Mouse (Mus musculus) lung, embryonic 15.5 days (tissue): Measurements from ENCODE around the gene Cdk14. TPM values are rescaled to one million over a fixed set of nuclear protein-coding genes. Genes with fewer than 3 reads are reported as not detected.
A peak's percentile ranks its signal among the peaks of the same experiment; 100 is the strongest.

Experiments
- ATAC-seq: fragments of 200-750 bp; cut with Nextera tagmentation; 2 replicates; pipeline ENCODE4 v1.8.0; 2017; ENCODE audit warnings: moderate number of reproducible peaks, borderline replicate concordance; ENCODE audit not compliant: low FRiP score, low TSS enrichment; ENCODE audit errors: extremely low read depth
- H3K27ac ChIP-seq: fragments of 300-500 bp; sonication (generic); 2 replicates; pipeline ENCODE4 v1.5.1; 2015; ENCODE audit warnings: moderate library complexity, mild to moderate bottlenecking, inconsistent platforms
- H3K27me3 ChIP-seq: fragments of 300-500 bp; sonication (generic); 2 replicates; pipeline ENCODE4 v1.6.1; 2015; ENCODE audit warnings: inconsistent platforms
- H3K36me3 ChIP-seq: fragments of 300-500 bp; sonication (generic); 2 replicates; pipeline ENCODE4 v1.6.1; 2015; ENCODE audit warnings: inconsistent platforms
- H3K4me1 ChIP-seq: fragments of 300-500 bp; sonication (generic); 2 replicates; pipeline ENCODE4 v1.6.1; 2015; ENCODE audit warnings: inconsistent platforms
- H3K4me2 ChIP-seq: fragments of 300-500 bp; sonication (generic); 2 replicates; pipeline ENCODE4 v1.6.1; 2015; ENCODE audit warnings: inconsistent platforms, mild to moderate bottlenecking, moderate library complexity
- H3K4me3 ChIP-seq: fragments of 300-500 bp; sonication (generic); 2 replicates; pipeline ENCODE4 v1.5.1; 2015; ENCODE audit warnings: mild to moderate bottlenecking, inconsistent platforms
- H3K9ac ChIP-seq: fragments of 300-500 bp; sonication (generic); 2 replicates; pipeline ENCODE4 v1.6.1; 2015; ENCODE audit warnings: inconsistent platforms
- H3K9me3 ChIP-seq: fragments of 300-500 bp; sonication (generic); 2 replicates; pipeline ENCODE4 v1.6.1; 2016; ENCODE audit warnings: inconsistent platforms
- WGBS: fragments of 180-500 bp; shearing (Covaris S2); methylation state at CpG from one replicate; pipeline ENCODE4 v1.1.7; 2015; 5-methylcytosine and 5-hydroxymethylcytosine counted together
- polyA plus RNA-seq: library from polyadenylated mRNA; unstranded; fragments of >200 nt; fragmentation: Nextera tagmentation; extraction: Ambion mirVana; gene quantifications from 2 replicates; pipeline ENCODE4 v1.2.1, GENCODE M21; 2015

Gene Cdk14
- polyA plus RNA-seq, 1 experiment from 2014 or later, result 33.1 TPM

DNA sequence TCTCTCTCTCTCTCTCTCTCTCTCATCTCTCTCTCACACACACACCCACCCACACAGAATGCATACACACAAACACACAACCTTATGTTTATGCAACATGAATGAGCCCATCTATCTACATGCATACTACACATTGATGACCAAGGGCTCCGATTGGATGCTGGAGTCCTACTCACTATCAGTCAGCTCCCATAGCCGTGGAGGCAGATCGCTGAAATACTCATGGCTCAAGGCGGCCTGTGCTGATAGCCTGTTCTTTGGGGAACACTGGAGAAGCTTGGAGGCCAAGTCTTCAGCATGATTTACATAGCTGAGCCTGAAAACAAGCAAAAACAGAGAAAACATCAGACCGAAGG is 526.3 kb downstream of the Cdk14 start:
- WGBS, result 65% methylated on average over 5 of the region's 5 CpGs
- Histone ChIP-seq H3K4me3 (no peak overlapping the region), H3K4me1 (0 out of 2 replicates have a peak, but pooled peaks cover 11% of the 10 kb centered on the region), H3K36me3 (no peaks in the 10 kb centered on the region), H3K9me3 (no peaks in the 10 kb centered on the region), H3K27ac (peak overlapping the region; percentile 76), H3K4me2 (no peak overlapping the region), H3K27me3 (no peaks in the 10 kb centered on the region), H3K9ac (no peak overlapping the region)
- ATAC-seq, result peak; percentile 58; the same call in 1 of the 2 replicates

DNA sequence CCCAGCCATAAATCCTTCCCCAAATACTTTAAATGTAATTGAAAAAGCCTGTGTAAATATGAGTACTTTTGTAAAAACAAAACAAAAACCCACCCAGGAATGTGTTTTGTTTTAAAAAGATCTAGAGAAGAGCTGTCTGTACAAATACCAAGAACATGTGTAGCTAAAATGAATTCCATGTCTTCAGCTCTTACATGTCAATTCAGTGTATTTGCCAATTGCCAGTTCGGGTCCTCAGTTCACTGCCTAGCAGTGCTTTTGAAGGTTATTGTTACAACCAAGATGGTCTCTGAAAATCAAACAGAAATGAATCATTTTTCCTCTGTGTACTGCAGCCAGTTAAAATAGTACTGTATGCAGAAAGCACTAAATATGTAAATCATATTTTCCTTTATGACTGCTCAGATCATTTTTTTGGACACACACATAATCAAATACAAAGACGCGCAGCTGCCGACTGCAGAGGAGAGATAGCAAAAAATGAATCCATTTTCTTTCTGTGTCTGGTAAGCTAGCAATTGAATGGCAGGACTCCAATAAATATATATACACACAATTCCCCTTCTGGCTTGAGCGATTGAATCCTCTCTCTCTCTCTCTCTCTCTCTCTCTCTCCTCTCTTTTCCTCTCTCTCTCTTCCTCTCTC is 526.8 kb downstream of the Cdk14 start:
- Histone ChIP-seq H3K4me1 (0 out of 2 replicates have a peak, but pooled peaks cover 11% of the 10 kb centered on the region), H3K9ac (no peak overlapping the region), H3K27ac (0 out of 2 replicates have a peak overlapping the region, but pooled peaks have one; percentile 76), H3K9me3 (no peaks in the 10 kb centered on the region), H3K27me3 (no peaks in the 10 kb centered on the region), H3K4me2 (no peak overlapping the region), H3K36me3 (no peaks in the 10 kb centered on the region), H3K4me3 (no peak overlapping the region)
- ATAC-seq, result peak; percentile 37; the same call in 1 of the 2 replicates
- 40% methylated on average over 5 of the region's 5 CpGs for WGBS

DNA sequence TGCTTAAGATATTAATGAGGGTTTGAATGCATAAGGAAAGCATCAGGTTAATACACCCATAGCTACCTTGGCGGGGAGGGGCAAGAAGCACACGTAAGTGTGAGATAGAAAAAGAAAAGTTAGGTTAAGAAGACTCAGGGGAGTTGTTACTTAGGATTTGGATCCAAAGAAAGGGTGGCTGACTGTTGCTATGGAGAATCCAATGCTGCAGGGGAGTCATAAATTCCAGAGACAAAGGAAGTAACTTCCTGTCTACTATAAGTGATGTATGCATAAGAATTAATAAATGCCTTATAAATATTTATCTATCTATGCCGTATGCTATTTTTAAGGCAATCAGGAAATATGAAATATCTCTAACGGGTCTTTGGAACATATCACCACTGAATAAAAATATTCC is 527.4 kb downstream of the Cdk14 start:
- ATAC-seq, result no peak
- Histone ChIP-seq H3K27me3 (no peaks in the 10 kb centered on the region), H3K4me1 (0 out of 2 replicates have a peak, but pooled peaks cover 11% of the 10 kb centered on the region), H3K4me3 (no peak overlapping the region), H3K9me3 (no peaks in the 10 kb centered on the region), H3K9ac (no peak overlapping the region), H3K36me3 (no peaks in the 10 kb centered on the region), H3K27ac (no peak overlapping the region), H3K4me2 (no peak overlapping the region)
- WGBS, result 51% methylated on average over 4 of the region's 4 CpGs

DNA sequence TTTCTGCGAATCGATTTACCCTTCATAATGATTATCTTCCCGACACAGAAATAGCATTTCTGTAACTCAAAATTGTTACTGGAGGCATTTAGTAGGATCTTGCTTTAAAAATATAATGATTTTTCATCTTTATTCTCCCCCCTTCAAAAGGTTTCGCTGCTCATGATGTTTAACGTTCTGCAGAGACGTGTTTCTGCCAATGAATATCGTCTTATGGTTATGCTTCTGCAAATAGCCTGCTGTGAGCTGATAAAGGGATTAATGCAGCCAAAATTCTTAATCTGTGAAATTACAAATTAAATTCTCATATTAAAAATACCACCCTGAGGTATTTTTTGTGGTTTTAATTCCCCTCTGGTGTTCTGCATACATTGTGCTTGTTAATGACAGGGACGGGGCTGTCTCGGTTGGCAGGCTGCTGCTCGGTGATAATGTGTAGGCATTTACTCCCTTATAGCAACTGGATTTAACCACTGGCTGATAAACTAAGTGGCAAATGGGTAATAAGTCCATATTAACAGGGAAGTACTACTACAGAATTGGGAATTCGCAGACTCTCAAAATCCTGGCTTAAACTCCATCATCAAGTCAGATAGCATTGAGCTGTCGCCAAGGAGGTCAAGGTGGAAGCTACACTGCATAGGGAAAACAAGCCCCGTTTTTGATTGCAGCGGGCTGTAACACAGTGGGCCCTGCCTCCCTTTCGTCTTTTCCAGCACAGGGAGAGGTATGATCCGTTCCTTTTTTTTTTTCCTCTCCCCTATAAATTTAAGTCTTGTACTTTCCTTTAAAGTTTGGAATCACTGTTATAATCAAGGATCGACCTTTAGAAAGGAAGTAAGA is 528.0 kb downstream of the Cdk14 start:
- Histone ChIP-seq H3K27ac (no peak overlapping the region), H3K36me3 (no peaks in the 10 kb centered on the region), H3K9me3 (no peaks in the 10 kb centered on the region), H3K27me3 (no peaks in the 10 kb centered on the region), H3K4me3 (no peak overlapping the region), H3K4me1 (0 out of 2 replicates have a peak, but pooled peaks cover 11% of the 10 kb centered on the region), H3K9ac (no peak overlapping the region), H3K4me2 (no peak overlapping the region)
- no peak for ATAC-seq
- 81% methylated on average over 17 of the region's 17 CpGs for WGBS

DNA sequence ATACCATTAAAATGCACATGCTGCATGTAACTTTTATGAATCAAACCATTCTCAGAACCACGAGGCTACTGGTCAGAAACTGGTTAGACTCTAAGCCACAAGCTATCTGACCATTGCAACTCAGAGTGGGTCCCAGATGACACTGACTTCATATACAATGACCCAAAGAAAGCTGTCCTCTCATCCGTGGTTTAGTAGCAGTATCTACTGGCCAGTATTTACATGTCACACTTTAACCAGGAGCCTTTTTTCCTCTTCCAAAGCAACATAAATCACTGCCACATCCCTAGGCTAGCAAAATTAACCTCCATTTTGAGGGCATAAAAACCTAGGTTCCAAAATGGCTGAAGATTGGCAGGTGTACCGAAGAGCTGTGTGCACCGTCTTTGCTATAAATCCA is 533.0 kb downstream of the Cdk14 start:
- no peak for ATAC-seq
- Histone ChIP-seq H3K36me3 (no peaks in the 10 kb centered on the region), H3K4me3 (no peak overlapping the region), H3K27me3 (no peaks in the 10 kb centered on the region), H3K9me3 (no peaks in the 10 kb centered on the region), H3K4me2 (no peak overlapping the region), H3K4me1 (no peaks in the 10 kb centered on the region), H3K27ac (no peak overlapping the region), H3K9ac (no peak overlapping the region)
- WGBS, result 82% methylated on average over 4 of the region's 4 CpGs

DNA sequence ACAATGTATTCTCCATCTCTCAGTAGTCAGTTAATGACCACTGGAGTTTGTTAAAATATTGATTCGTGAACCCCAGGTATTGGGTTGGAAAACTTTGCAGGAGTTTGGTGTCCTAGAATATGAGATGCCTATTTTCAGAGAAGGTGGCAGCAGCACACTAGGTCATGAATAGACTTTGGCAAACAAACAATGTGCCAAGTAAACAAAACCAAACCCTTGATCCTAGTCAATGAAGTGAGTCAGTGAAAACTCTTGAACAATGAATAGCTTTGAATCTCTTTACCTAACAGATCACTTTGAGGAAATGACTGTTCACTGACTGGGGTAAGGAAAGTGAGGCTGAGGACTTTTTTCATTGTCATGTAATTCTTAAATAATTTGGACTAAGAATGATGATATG is 537.3 kb downstream of the Cdk14 start:
- no peaks in the 10 kb centered on the region for H3K9me3 ChIP-seq
- H3K27ac ChIP-seq, result no peak overlapping the region
- H3K27me3 ChIP-seq, result no peaks in the 10 kb centered on the region
- no peak for ATAC-seq
- no peak overlapping the region for H3K4me3 ChIP-seq
- no peak overlapping the region for H3K4me2 ChIP-seq
- WGBS, result 95% methylated on average over 1 of the region's 1 CpGs
- H3K36me3 ChIP-seq, result no peaks in the 10 kb centered on the region
- H3K4me1 ChIP-seq, result peaks cover 10% of the 10 kb centered on the region; the same call in 1 of the 2 replicates
- no peak overlapping the region for H3K9ac ChIP-seq

DNA sequence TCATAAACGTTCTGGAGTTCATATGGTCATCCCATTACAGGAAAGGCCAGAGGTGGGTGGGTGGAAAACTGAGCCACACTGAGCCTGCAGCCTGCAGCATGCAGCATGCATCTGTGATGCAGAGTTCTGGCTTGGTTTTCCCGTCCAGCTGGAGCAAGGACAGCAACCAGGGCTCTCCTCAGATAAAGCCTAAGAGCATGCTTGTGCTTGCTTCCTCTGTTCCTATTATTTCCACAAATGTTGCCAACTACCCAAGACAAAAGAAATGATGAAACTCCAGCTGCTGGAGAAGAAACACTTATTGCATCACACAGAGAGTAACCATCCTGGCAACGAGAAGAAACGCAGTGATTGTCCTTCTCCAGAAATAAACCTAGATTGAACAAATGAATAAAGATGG is 539.8 kb downstream of the Cdk14 start:
- H3K9me3 ChIP-seq, result no peaks in the 10 kb centered on the region
- peak overlapping the region; percentile 75 for H3K27ac ChIP-seq
- WGBS, result 45% methylated on average over 4 of the region's 4 CpGs
- no peaks in the 10 kb centered on the region for H3K36me3 ChIP-seq
- H3K27me3 ChIP-seq, result no peaks in the 10 kb centered on the region
- no peak overlapping the region for H3K9ac ChIP-seq
- no peak overlapping the region for H3K4me2 ChIP-seq
- peak; percentile 82; the same call in 1 of the 2 replicates for ATAC-seq
- peaks cover 10% of the 10 kb centered on the region; the same call in 1 of the 2 replicates for H3K4me1 ChIP-seq
- no peak overlapping the region for H3K4me3 ChIP-seq

DNA sequence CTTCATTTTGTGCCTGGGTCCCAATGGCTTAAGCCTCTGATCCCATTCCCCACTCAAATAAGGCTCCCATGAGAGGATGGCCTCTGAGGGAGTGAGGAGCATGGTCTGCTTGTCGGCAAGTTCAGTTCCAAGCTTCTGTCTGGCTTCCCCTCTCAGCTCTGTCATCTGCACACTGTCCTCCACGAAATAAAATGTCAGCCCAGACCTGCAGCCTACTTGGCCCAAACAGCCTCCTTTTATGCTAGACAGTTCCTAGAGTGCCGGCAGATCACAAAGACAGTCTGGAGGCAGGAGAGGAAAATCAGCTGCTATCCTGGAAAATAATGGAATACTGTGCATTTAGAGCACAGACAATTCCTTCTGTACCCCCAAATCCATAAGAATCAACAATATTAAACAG is 541.2 kb downstream of the Cdk14 start:
- H3K36me3 ChIP-seq, result no peaks in the 10 kb centered on the region
- H3K27ac ChIP-seq, result peak overlapping the region; percentile 34; the same call in 1 of the 2 replicates
- H3K4me3 ChIP-seq, result no peak overlapping the region
- WGBS, result 33% methylated on average over 3 of the region's 3 CpGs
- no peaks in the 10 kb centered on the region for H3K27me3 ChIP-seq
- no peaks in the 10 kb centered on the region for H3K9me3 ChIP-seq
- peaks cover 10% of the 10 kb centered on the region; the same call in 1 of the 2 replicates for H3K4me1 ChIP-seq
- no peak overlapping the region for H3K4me2 ChIP-seq
- ATAC-seq, result peak; percentile 56; the same call in 1 of the 2 replicates
- no peak overlapping the region for H3K9ac ChIP-seq

DNA sequence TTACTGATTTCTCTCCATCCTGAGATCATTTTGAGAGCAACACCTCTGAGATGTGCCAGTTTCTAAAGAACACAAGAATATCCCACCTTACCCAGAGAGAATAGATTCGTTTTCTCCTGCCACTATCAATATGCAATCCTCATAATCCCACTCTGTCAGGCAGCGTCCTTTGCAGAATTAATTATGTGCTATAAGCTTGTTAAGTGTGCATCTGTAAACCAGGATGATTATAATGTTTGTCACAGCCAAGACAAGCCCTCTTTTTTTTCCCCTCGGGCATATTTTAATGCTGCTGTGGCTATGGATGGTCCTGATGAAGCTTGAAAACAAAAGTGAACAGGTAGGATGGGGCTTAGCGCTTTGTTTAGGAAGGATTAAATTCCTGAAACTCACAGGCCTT is 542.5 kb downstream of the Cdk14 start:
- H3K4me2 ChIP-seq, result no peak overlapping the region
- peaks cover 10% of the 10 kb centered on the region; the same call in 1 of the 2 replicates for H3K4me1 ChIP-seq
- WGBS, result 70% methylated on average over 4 of the region's 4 CpGs
- no peak overlapping the region for H3K27ac ChIP-seq
- H3K27me3 ChIP-seq, result no peaks in the 10 kb centered on the region
- no peak for ATAC-seq
- H3K9me3 ChIP-seq, result no peaks in the 10 kb centered on the region
- no peak overlapping the region for H3K9ac ChIP-seq
- H3K4me3 ChIP-seq, result no peak overlapping the region
- no peaks in the 10 kb centered on the region for H3K36me3 ChIP-seq

DNA sequence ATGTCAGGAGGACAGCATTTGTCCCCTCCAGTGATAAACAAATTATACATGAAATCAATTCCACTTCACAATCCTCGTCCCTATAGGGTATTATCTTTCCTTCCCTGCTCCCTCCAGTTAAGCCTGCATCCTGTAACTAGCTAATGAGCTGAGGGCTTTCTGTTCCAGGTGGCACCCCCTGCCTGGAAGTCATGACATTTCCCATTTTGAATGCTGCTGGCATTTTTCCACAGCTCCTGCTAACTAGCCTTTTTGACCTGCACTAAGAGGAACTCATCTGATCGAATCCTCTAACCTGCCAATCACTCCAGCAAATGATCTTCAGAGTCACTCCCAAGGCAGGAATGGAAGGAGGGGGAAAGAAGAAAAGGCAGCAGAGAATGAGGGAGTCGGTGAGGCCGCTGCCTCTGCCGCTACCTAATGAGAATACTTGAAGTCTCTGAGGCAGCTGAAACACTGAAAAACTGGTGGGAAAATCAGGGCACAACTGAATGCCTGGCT is 542.9 kb downstream of the Cdk14 start:
- Histone ChIP-seq H3K4me3 (no peak overlapping the region), H3K27me3 (no peaks in the 10 kb centered on the region), H3K4me2 (no peak overlapping the region), H3K27ac (no peak overlapping the region), H3K4me1 (peaks cover 10% of the 10 kb centered on the region; the same call in 1 of the 2 replicates), H3K9ac (no peak overlapping the region), H3K36me3 (no peaks in the 10 kb centered on the region), H3K9me3 (no peaks in the 10 kb centered on the region)
- WGBS, result 50% methylated on average over 5 of the region's 5 CpGs
- no peak for ATAC-seq

DNA sequence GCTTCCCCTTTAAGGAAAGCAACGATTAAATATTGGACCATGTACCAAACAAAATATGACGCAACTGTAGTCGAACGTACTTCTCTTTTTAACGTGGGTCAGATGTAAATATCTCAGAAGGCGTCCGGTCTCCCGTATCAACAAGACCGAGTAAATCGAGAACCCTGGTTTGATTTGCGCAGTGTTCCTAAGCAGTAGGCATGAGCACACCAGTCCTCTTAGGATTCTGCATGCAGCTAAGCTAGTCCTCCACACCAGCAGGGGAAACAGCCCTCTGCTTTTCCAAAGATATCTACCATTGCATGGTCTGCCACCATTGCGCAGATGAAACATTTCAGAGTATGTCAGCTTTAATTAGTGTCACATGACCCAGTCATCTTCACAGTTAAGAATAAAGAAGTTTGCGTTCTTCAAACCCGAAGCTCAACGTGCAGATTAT is 543.4 kb downstream of the Cdk14 start:
- Histone ChIP-seq H3K27me3 (no peaks in the 10 kb centered on the region), H3K4me2 (no peak overlapping the region), H3K9me3 (no peaks in the 10 kb centered on the region), H3K4me3 (no peak overlapping the region), H3K4me1 (peaks cover 10% of the 10 kb centered on the region; the same call in 1 of the 2 replicates), H3K27ac (no peak overlapping the region), H3K9ac (no peak overlapping the region), H3K36me3 (no peaks in the 10 kb centered on the region)
- WGBS, result 66% methylated on average over 15 of the region's 15 CpGs
- ATAC-seq, result no peak
